Mouse (Mus musculus) midbrain, embryonic 12.5 days (tissue): ENCODE results near the gene Car6. TPM values are rescaled to one million over a fixed set of nuclear protein-coding genes. Genes with fewer than 3 reads are reported as not detected.
A peak's percentile ranks its signal among the peaks of the same experiment; 100 is the strongest.

Experiments
- ATAC-seq: fragments of 200-750 bp; cut with Nextera tagmentation; 2 replicates; pipeline ENCODE4 v1.8.0; 2017; ENCODE audit warnings: low read depth, moderate TSS enrichment, moderate library complexity; ENCODE audit not compliant: low FRiP score
- H3K27ac ChIP-seq: fragments of 300-500 bp; sonication (generic); replicated peaks from 2 replicates; pipeline ENCODE4 v1.5.1; 2016; ENCODE audit warnings: mild to moderate bottlenecking
- H3K27me3 ChIP-seq: fragments of 300-500 bp; sonication (generic); 2 replicates; pipeline ENCODE4 v1.6.1; 2016; ENCODE audit warnings: mild to moderate bottlenecking
- H3K36me3 ChIP-seq: fragments of 300-500 bp; sonication (generic); 2 replicates; pipeline ENCODE4 v1.6.1; 2016
- H3K4me1 ChIP-seq: fragments of 300-500 bp; sonication (generic); 2 replicates; pipeline ENCODE4 v1.6.1; 2016
- H3K4me2 ChIP-seq: fragments of 300-500 bp; sonication (generic); replicated peaks from 2 replicates; pipeline ENCODE4 v1.6.1; 2016; ENCODE audit warnings: mild to moderate bottlenecking, moderate library complexity
- H3K4me3 ChIP-seq: fragments of 300-500 bp; sonication (generic); 2 replicates; pipeline ENCODE4 v1.5.1; 2016; ENCODE audit warnings: mild to moderate bottlenecking
- H3K9ac ChIP-seq: fragments of 300-500 bp; sonication (generic); replicated peaks from 2 replicates; pipeline ENCODE4 v1.6.1; 2016; ENCODE audit warnings: mild to moderate bottlenecking, moderate library complexity
- H3K9me3 ChIP-seq: fragments of 300-500 bp; sonication (generic); 2 replicates; pipeline ENCODE4 v1.6.1; 2016; ENCODE audit warnings: mild to moderate bottlenecking
- WGBS: fragments of 180-500 bp; shearing (Covaris S2); methylation state at CpG from one replicate; pipeline ENCODE4 v1.1.7; 2016; 5-methylcytosine and 5-hydroxymethylcytosine counted together
- polyA plus RNA-seq: library from polyadenylated mRNA; unstranded; fragments of >200 nt; fragmentation: Nextera tagmentation; extraction: Ambion mirVana; gene quantifications from 2 replicates; pipeline ENCODE4 v1.2.1, GENCODE M21; 2016

The Car6 gene
- polyA plus RNA-seq, 1 experiment from 2014 or later: not detected

- H3K4me2 ChIP-seq: peak overlapping the region; percentile 49
- no peaks in the 10 kb centered on the region for H3K36me3 ChIP-seq
- 55% methylated on average over 10 of the region's 10 CpGs for WGBS
- H3K9ac ChIP-seq: no peak overlapping the region
- H3K9me3 ChIP-seq: no peaks in the 10 kb centered on the region
- H3K27me3 ChIP-seq: no peaks in the 10 kb centered on the region
- no peak overlapping the region for H3K27ac ChIP-seq
- peak overlapping the region; percentile 28 for H3K4me3 ChIP-seq
- ATAC-seq: peak; percentile 16; the same call in 1 of the 2 replicates
- peaks cover 9% of the 10 kb centered on the region for H3K4me1 ChIP-seq
These were observed 10.9 kb upstream of the Car6 start for GRCm38 (mm10) chr4:150211930-150212552.

GRCm38 (mm10) chr4:150210306-150210705 lies 9.2 kb upstream of the Car6 start:
- Histone ChIP-seq H3K4me2 (no peak overlapping the region), H3K9me3 (no peaks in the 10 kb centered on the region)
- WGBS: 85% methylated on average over 8 of the region's 8 CpGs

GRCm38 (mm10) chr4:150209751-150210150 lies 8.6 kb upstream of the Car6 start:
- Histone ChIP-seq H3K27ac (no peak overlapping the region), H3K4me2 (no peak overlapping the region), H3K36me3 (no peaks in the 10 kb centered on the region), H3K9me3 (no peaks in the 10 kb centered on the region), H3K4me1 (peaks cover 9% of the 10 kb centered on the region), H3K27me3 (no peaks in the 10 kb centered on the region), H3K4me3 (no peak overlapping the region), H3K9ac (no peak overlapping the region)
- no peak for ATAC-seq
- WGBS: 94% methylated on average over 5 of the region's 5 CpGs

More at GRCm38 (mm10) chr4:150210306-150210705, 9.2 kb upstream of the Car6 start:
- H3K27ac ChIP-seq: no peak overlapping the region
- H3K9ac ChIP-seq: no peak overlapping the region
- H3K4me3 ChIP-seq: no peak overlapping the region
- peaks cover 9% of the 10 kb centered on the region for H3K4me1 ChIP-seq
- no peaks in the 10 kb centered on the region for H3K36me3 ChIP-seq
- H3K27me3 ChIP-seq: no peaks in the 10 kb centered on the region
- ATAC-seq: no peak

- no peaks in the 10 kb centered on the region for H3K4me1 ChIP-seq
- no peak overlapping the region for H3K27ac ChIP-seq
- H3K9me3 ChIP-seq: no peaks in the 10 kb centered on the region
- H3K36me3 ChIP-seq: no peaks in the 10 kb centered on the region
- H3K4me2 ChIP-seq: no peak overlapping the region
- 89% methylated on average over 3 of the region's 3 CpGs for WGBS
- no peak for ATAC-seq
- H3K27me3 ChIP-seq: no peaks in the 10 kb centered on the region
- no peak overlapping the region for H3K9ac ChIP-seq
- no peak overlapping the region for H3K4me3 ChIP-seq
These were observed 3.7 kb upstream of the Car6 start for GRCm38 (mm10) chr4:150204877-150205276.

- no peaks in the 10 kb centered on the region for H3K27me3 ChIP-seq
- H3K27ac ChIP-seq: no peak overlapping the region
- H3K36me3 ChIP-seq: no peaks in the 10 kb centered on the region
- H3K9me3 ChIP-seq: no peaks in the 10 kb centered on the region
- no peak overlapping the region for H3K4me2 ChIP-seq
- H3K4me3 ChIP-seq: no peak overlapping the region
- no peak overlapping the region for H3K9ac ChIP-seq
- H3K4me1 ChIP-seq: no peaks in the 10 kb centered on the region
- WGBS: 89% methylated on average over 5 of the region's 5 CpGs
- ATAC-seq: no peak
These were observed 1.6 kb upstream of the Car6 start for GRCm38 (mm10) chr4:150202702-150203101.

GRCm38 (mm10) chr4:150198268-150198667 lies 2.9 kb downstream of the Car6 start:
- H3K9ac ChIP-seq: no peak overlapping the region
- H3K27ac ChIP-seq: no peak overlapping the region
- no peaks in the 10 kb centered on the region for H3K36me3 ChIP-seq
- no peak for ATAC-seq
- no peak overlapping the region for H3K4me2 ChIP-seq
- H3K4me3 ChIP-seq: no peak overlapping the region
- H3K4me1 ChIP-seq: no peaks in the 10 kb centered on the region
- H3K27me3 ChIP-seq: no peaks in the 10 kb centered on the region
- H3K9me3 ChIP-seq: no peaks in the 10 kb centered on the region
- WGBS: 76% methylated on average over 9 of the region's 9 CpGs

- 36% methylated on average over 1 of the region's 1 CpGs for WGBS
- no peaks in the 10 kb centered on the region for H3K4me1 ChIP-seq
- no peak overlapping the region for H3K4me3 ChIP-seq
- no peak overlapping the region for H3K27ac ChIP-seq
- no peaks in the 10 kb centered on the region for H3K9me3 ChIP-seq
- no peak overlapping the region for H3K4me2 ChIP-seq
- H3K9ac ChIP-seq: no peak overlapping the region
- no peaks in the 10 kb centered on the region for H3K27me3 ChIP-seq
- ATAC-seq: no peak
- no peaks in the 10 kb centered on the region for H3K36me3 ChIP-seq
These were observed 7.2 kb downstream of the Car6 start for GRCm38 (mm10) chr4:150193915-150194314.

GRCm38 (mm10) chr4:150192199-150192598 lies 8.9 kb downstream of the Car6 start:
- no peak overlapping the region for H3K4me2 ChIP-seq
- ATAC-seq: no peak
- no peaks in the 10 kb centered on the region for H3K9me3 ChIP-seq
- H3K36me3 ChIP-seq: no peaks in the 10 kb centered on the region
- WGBS: 84% methylated on average over 6 of the region's 6 CpGs
- no peak overlapping the region for H3K27ac ChIP-seq
- H3K4me1 ChIP-seq: no peaks in the 10 kb centered on the region
- H3K4me3 ChIP-seq: no peak overlapping the region
- no peak overlapping the region for H3K9ac ChIP-seq
- H3K27me3 ChIP-seq: no peaks in the 10 kb centered on the region; the same call in 1 of the 2 replicates

- no peak for ATAC-seq
These were observed 12.9 kb downstream of the Car6 start for GRCm38 (mm10) chr4:150188236-150188635.

GRCm38 (mm10) chr4:150181304-150181703 lies 19.8 kb downstream of the Car6 start:
- Histone ChIP-seq H3K27ac (no peak overlapping the region), H3K4me1 (no peaks in the 10 kb centered on the region), H3K27me3 (no peaks in the 10 kb centered on the region), H3K4me2 (no peak overlapping the region), H3K9ac (no peak overlapping the region), H3K4me3 (no peak overlapping the region), H3K9me3 (no peaks in the 10 kb centered on the region; the same call in 1 of the 2 replicates), H3K36me3 (no peaks in the 10 kb centered on the region)
- WGBS: 87% methylated on average over 7 of the region's 7 CpGs
- ATAC-seq: no peak

More at GRCm38 (mm10) chr4:150188236-150188635, 12.9 kb downstream of the Car6 start:
- Histone ChIP-seq H3K9me3 (no peaks in the 10 kb centered on the region), H3K9ac (no peak overlapping the region), H3K4me3 (no peak overlapping the region), H3K27ac (no peak overlapping the region), H3K4me1 (no peaks in the 10 kb centered on the region), H3K36me3 (no peaks in the 10 kb centered on the region), H3K27me3 (no peaks in the 10 kb centered on the region; the same call in 1 of the 2 replicates), H3K4me2 (no peak overlapping the region)
- 62% methylated on average over 11 of the region's 11 CpGs for WGBS

- 69% methylated on average over 4 of the region's 4 CpGs for WGBS
- Histone ChIP-seq H3K27ac (no peak overlapping the region), H3K9me3 (no peaks in the 10 kb centered on the region; the same call in 1 of the 2 replicates), H3K4me2 (no peak overlapping the region), H3K36me3 (no peaks in the 10 kb centered on the region), H3K4me3 (no peak overlapping the region), H3K4me1 (no peaks in the 10 kb centered on the region), H3K9ac (no peak overlapping the region), H3K27me3 (no peaks in the 10 kb centered on the region)
- no peak for ATAC-seq
These were observed 23.0 kb downstream of the Car6 start for GRCm38 (mm10) chr4:150178131-150178530.

GRCm38 (mm10) chr4:150177122-150177521 lies 24.0 kb downstream of the Car6 start:
- Histone ChIP-seq H3K9me3 (no peaks in the 10 kb centered on the region; the same call in 1 of the 2 replicates), H3K36me3 (no peaks in the 10 kb centered on the region), H3K4me1 (no peaks in the 10 kb centered on the region), H3K27ac (no peak overlapping the region), H3K27me3 (no peaks in the 10 kb centered on the region), H3K9ac (no peak overlapping the region), H3K4me2 (no peak overlapping the region), H3K4me3 (no peak overlapping the region)
- WGBS: 77% methylated on average over 8 of the region's 8 CpGs
- no peak for ATAC-seq

- no peaks in the 10 kb centered on the region for H3K36me3 ChIP-seq
- ATAC-seq: no peak
- H3K4me3 ChIP-seq: no peak overlapping the region
- H3K4me1 ChIP-seq: no peaks in the 10 kb centered on the region
- no peak overlapping the region for H3K4me2 ChIP-seq
- H3K9me3 ChIP-seq: no peaks in the 10 kb centered on the region
- H3K27me3 ChIP-seq: no peaks in the 10 kb centered on the region
- 9% methylated on average over 7 of the region's 7 CpGs for WGBS
- no peak overlapping the region for H3K9ac ChIP-seq
- H3K27ac ChIP-seq: no peak overlapping the region
These were observed 24.6 kb downstream of the Car6 start for GRCm38 (mm10) chr4:150176535-150176934.
